Mouse (Mus musculus): ENCODE measurements at regions not wholly inside any gene's neighbourhood (a gene's known extent, or its start where the extent isn't known, plus 50 kb on each side); places are given as distances from the start of the nearest gene placed in this dataset.

DNA sequence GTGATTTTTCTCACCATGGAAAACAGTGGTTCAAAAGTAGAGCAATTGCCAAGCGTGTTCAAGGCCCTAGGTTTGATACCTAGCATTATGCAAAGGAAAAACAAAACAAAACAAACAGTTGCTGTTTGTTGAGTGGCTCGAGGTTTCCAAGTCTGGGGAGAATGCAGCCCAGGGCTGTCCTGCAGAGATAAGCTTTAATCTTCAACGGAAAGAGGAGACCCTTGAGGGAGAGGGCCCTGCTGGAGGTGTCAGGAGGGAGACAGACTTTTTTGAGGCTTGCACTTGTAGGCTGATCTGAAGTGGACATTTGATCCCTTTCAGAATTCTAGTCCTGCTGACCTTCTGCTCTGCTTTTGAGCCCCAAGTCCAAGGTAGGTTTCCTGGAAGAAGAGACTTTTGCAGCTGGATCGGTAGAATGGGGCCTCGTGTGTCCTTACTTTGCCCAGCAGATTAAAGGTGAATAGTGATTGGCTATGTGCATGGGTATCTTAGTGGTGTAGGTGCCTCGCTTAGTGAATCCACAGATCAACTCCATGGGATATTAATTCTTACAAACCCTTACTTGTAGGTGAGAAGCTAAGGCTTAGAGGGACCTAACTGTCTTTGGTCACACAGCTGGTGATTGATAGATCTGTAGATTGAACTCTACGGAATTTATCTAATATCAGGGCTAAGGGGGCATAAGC is 87.2 kb upstream of the Podxl start:
- TF ChIP-seq CTCF (IDR thresholded peaks at IDR 0.05; ENCODE audit: borderline replicate concordance, insufficient read depth, low read length) (no peak), POLR2A (IDR thresholded peaks at IDR 0.05; ENCODE audit: low read depth, low read length) (no peak)
